Mouse (Mus musculus) spleen, adult 2 months (tissue): ENCODE measurements around the gene Tmem88. TPM values are rescaled to one million over a fixed set of nuclear protein-coding genes. Genes with fewer than 3 reads are reported as not detected.

ENCODE experiments used
- DNase-seq, 2 experiments: peaks; one replicate each; pipeline versions ENCODE4 v3.0.0 to v3.0.0-alpha.2; 2012 to 2021; ENCODE audit warnings: low spot score in 2 of 2, low read depth in 1 of 2
- H3K27ac ChIP-seq: fragments of 200-500 bp; 2 replicates; pipeline ENCODE4 v1.5.1; 2012; ENCODE audit warnings: low read length, inconsistent platforms; ENCODE audit not compliant: insufficient read depth
- H3K27me3 ChIP-seq: fragments of 200-500 bp; 2 replicates; pipeline ENCODE4 v1.6.1; 2012; ENCODE audit warnings: mild to moderate bottlenecking, moderate library complexity, low read length, inconsistent platforms; ENCODE audit not compliant: control insufficient read depth, insufficient read depth
- H3K36me3 ChIP-seq: fragments of 200-500 bp; 2 replicates; pipeline ENCODE4 v1.6.1; 2012; ENCODE audit warnings: mild to moderate bottlenecking, low read length, inconsistent platforms; ENCODE audit not compliant: control insufficient read depth, insufficient read depth
- H3K4me1 ChIP-seq: fragments of 200-500 bp; 2 replicates; pipeline ENCODE4 v1.6.1; 2011; ENCODE audit warnings: inconsistent platforms; ENCODE audit not compliant: control insufficient read depth, insufficient read depth, insufficient read length
- H3K4me3 ChIP-seq: fragments of 200-500 bp; 2 replicates; pipeline ENCODE4 v1.5.1; 2011; ENCODE audit warnings: mild to moderate bottlenecking, inconsistent platforms; ENCODE audit not compliant: insufficient read depth, insufficient read length; ENCODE audit errors: extremely low read depth
- CTCF ChIP-seq: fragments of 200-500 bp; IDR thresholded peaks from 2 replicates; pipeline ENCODE4 v1.5.1; 2011; ENCODE audit warnings: mild to moderate bottlenecking, inconsistent platforms; ENCODE audit not compliant: insufficient read depth, insufficient read length, insufficient replicate concordance; ENCODE audit errors: extremely low read depth
- POLR2A ChIP-seq: fragments of 200-500 bp; IDR thresholded peaks from 2 replicates; pipeline ENCODE4 v1.6.1; 2011; ENCODE audit warnings: low read depth, low read length, inconsistent platforms
- WGBS: fragments of 180-500 bp; shearing (Covaris S2); methylation state at CpG from one replicate; pipeline ENCODE4 v1.1.7; 2018; 5-methylcytosine and 5-hydroxymethylcytosine counted together
- polyA plus RNA-seq: library from polyadenylated mRNA; depleted of rRNA; stranded (reverse); fragments of >200 nt; gene quantifications from 2 replicates; pipeline ENCODE4 v1.2.3, GENCODE M21; 2012

The Tmem88 gene
- polyA plus RNA-seq, 1 experiment, result 14.3 TPM

DNA sequence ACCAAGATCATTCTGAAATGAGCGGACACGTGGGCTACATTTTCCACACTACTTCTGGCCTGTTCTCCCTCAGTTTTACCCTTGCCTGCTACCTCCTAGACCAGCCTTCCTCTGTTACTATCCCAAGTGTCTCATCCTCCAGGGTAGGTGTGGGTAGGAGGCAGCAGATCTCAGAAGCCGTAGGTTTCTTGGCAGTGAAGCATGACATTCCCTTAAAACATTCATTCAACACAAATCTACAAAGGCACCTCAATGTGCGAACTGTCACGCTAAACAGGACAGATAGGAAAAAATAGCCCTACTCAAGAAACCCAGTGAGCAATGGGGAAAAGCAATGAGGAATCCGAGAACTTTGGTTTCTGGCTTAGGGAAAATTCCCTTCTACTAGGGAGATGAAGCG, 14.5 kb upstream of the Tmem88 start:
- no peaks in the 10 kb centered on the region for H3K36me3 ChIP-seq
- H3K27ac ChIP-seq, result no peak overlapping the region
- no peak overlapping the region for H3K4me3 ChIP-seq
- TF ChIP-seq POLR2A (no peak), CTCF (no peak)
- DNase-seq, result no peak
- peaks cover 5% of the 10 kb centered on the region; the same call in 1 of the 2 replicates for H3K4me1 ChIP-seq
- H3K27me3 ChIP-seq, result no peaks in the 10 kb centered on the region
- 87% methylated on average over 7 of the region's 7 CpGs for WGBS

DNA sequence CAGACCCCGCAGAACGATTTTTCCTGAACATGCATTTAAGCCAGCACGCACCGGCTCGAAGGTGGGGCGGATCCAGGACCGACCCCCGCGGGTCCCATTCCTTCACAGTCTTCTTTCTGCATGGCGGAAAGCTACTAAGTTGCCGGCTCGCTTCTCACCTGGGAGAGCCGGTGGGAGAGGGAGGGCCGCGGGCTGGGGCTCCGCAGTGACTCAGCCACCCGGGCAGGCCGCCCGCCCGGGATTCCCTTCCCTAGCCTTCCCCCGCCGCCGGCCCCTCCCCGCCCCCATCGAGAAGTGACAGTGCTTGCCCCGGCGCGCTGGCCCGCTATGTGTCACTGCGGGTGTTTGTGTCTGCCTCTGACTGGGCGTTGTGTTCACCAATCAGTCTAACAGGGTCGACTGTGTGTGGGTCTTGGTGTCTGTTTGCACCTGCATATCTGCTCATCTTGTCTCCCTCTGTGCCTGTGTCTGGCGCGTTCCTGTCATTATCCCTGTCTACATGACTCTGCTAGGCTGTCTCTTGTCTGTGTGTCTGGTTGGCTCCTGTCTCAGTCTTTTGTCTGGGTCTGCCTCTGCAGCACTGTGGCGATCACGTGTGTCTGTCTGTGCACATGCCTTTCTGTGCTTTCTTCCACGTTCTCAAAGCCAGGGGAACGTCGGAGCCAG, 13.6 kb upstream of the Tmem88 start:
- peak overlapping the region; percentile 91 for H3K4me3 ChIP-seq

DNA sequence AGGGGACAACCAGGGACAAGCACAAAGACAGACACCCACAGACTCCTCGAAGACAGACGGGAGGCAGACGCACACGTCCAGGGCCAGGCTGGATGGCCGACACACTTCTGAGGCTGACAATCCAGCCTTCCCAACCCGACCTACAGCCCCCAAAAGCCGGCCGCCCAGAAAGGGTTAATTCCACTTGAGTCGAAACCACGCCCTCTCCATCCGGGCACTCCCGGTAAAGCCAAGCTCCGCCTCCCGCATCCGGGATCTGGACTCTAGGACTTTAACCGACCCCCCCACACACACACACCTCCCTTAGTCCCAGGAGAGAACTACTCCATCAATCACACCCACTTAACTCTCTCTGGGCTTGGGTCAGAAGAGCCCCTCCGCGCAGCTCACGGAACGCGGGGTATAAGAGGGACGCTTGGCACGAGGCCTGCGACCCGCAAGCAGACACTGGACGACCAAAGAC, 13.1 kb upstream of the Tmem88 start:
- peak overlapping the region; percentile 91 for H3K4me3 ChIP-seq
- under 1% methylated on average over 26 of the region's 26 CpGs for WGBS

More for the DNA sequence above, 13.6 kb upstream of the Tmem88 start:
- peak overlapping the region; percentile 100 for H3K27ac ChIP-seq
- DNase-seq, result peak in 1 of 2 experiments; percentile 44
- no peaks in the 10 kb centered on the region for H3K27me3 ChIP-seq
- peaks cover 7% of the 10 kb centered on the region for H3K36me3 ChIP-seq
- 3% methylated on average over 39 of the region's 39 CpGs for WGBS
- H3K4me1 ChIP-seq, result peaks cover 5% of the 10 kb centered on the region; the same call in 1 of the 2 replicates
- no peak for TF ChIP-seq POLR2A
- no peak for TF ChIP-seq CTCF

DNA sequence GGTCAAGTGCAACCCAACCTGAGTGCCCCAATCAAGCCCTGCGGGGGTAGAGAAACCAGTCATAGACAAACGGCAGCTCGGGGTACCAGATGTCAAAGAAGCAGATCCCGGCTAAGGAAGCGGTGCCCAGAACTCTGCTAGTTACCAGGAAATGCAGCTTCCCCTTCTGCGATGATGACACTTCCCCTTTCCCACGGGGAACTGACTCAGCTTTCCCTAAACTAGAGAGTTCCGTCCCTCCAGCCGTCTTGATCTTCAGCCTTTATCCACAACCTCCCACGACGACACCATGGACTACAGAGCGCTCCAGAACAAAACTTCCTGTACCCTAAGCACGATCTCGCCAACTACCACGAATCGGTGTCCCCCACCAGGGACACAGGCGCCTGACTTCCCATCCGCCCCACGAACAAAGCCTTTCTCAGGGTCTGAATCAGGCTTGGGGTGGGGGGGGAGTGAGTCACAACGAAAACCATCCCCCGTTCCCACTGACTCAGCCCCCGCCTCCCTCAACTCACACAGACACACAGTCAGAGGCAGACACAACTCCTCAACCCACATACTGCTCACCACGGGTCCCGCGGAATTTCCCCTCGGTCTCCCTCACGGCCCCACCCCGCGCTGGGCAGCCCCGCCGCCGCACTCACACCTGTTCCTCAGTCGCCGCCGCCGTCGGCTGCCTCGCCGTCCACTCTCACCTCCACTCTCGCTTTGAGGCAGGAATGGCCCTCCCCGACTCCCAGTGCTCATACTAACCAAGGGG, 12.5 kb upstream of the Tmem88 start:
- under 1% methylated on average over 41 of the region's 41 CpGs for WGBS
- DNase-seq, result peak; percentile 66 to 72

More for the DNA sequence above, 13.1 kb upstream of the Tmem88 start:
- TF ChIP-seq CTCF, result no peak
- TF ChIP-seq POLR2A, result no peak
- DNase-seq, result peak; percentile 63 to 86
- Histone ChIP-seq H3K27ac (peak overlapping the region; percentile 100), H3K27me3 (no peaks in the 10 kb centered on the region), H3K36me3 (peaks cover 12% of the 10 kb centered on the region), H3K4me1 (peaks cover 5% of the 10 kb centered on the region; the same call in 1 of the 2 replicates)

DNA sequence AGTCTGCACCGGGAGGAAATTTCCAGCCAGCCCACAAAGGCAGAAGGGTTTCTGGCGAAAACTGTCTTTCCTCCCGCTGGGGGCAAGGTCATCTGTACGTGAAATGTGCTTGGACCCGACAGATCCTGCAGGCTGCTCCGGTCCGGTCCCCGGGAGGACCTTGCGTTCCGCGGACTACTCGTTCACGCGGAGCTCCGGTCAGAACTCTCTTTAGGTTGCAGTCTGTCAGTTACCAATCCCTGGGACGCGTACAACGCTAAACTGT, 11.9 kb upstream of the Tmem88 start:
- Histone ChIP-seq H3K4me1 (peaks cover 5% of the 10 kb centered on the region; the same call in 1 of the 2 replicates), H3K27ac (peak overlapping the region; percentile 100)
- TF ChIP-seq CTCF (no peak), POLR2A (no peak)

More for the DNA sequence above, 12.5 kb upstream of the Tmem88 start:
- Histone ChIP-seq H3K27me3 (no peaks in the 10 kb centered on the region), H3K4me1 (peaks cover 5% of the 10 kb centered on the region; the same call in 1 of the 2 replicates), H3K4me3 (peak overlapping the region; percentile 91), H3K36me3 (peaks cover 18% of the 10 kb centered on the region), H3K27ac (peak overlapping the region; percentile 100)
- TF ChIP-seq POLR2A (no peak; the same call in 1 of the 2 replicates), CTCF (no peak)

DNA sequence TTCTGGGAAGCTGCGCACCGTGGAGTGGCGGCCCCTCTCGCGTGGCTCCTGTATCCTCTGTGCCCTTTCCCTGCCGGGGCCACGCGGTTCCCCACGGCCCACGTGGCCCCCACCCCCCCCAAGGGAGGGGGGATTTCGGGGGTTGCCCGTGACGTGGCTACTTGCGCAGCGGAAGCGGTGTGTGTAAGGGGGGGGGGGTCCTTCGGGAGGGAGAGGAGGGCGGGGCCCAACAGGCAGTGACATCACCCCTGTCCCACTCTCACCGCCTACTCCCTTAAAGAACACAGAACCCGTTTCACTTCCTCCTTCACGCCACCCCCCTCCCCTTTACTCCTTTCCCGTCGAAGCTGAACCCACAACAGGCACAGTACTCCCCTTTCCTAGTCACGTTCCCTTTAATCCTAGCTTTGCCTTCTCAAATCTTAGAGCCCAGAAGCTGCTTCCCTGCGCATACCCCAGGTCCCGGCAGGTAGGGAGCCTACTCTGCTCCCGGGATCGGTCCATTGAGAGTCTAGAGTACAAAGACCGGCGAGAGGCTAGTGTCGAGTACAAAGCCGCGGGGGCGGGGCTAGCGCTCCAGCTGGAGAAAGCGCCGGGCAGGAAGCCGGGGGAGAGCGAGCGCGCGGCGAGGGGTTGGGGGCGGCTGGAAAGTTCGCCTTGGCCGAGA, 11.5 kb upstream of the Tmem88 start:
- Histone ChIP-seq H3K4me3 (peak overlapping the region; percentile 91), H3K36me3 (peaks cover 27% of the 10 kb centered on the region), H3K4me1 (peaks cover 5% of the 10 kb centered on the region; the same call in 1 of the 2 replicates), H3K27ac (peak overlapping the region; percentile 100), H3K27me3 (no peaks in the 10 kb centered on the region)
- DNase-seq, result peak; percentile 83 to 92
- TF ChIP-seq CTCF (no peak), POLR2A (peak; percentile 46; the same call in 1 of the 2 replicates)
- under 1% methylated on average over 46 of the region's 46 CpGs for WGBS

More for the DNA sequence above, 11.9 kb upstream of the Tmem88 start:
- Histone ChIP-seq H3K27me3 (no peaks in the 10 kb centered on the region), H3K36me3 (peaks cover 24% of the 10 kb centered on the region), H3K4me3 (peak overlapping the region; percentile 91)
- under 1% methylated on average over 18 of the region's 18 CpGs for WGBS
- DNase-seq, result no peak
